Mouse (Mus musculus): Measurements from ENCODE around the gene Mdk.

The Mdk gene

DNA sequence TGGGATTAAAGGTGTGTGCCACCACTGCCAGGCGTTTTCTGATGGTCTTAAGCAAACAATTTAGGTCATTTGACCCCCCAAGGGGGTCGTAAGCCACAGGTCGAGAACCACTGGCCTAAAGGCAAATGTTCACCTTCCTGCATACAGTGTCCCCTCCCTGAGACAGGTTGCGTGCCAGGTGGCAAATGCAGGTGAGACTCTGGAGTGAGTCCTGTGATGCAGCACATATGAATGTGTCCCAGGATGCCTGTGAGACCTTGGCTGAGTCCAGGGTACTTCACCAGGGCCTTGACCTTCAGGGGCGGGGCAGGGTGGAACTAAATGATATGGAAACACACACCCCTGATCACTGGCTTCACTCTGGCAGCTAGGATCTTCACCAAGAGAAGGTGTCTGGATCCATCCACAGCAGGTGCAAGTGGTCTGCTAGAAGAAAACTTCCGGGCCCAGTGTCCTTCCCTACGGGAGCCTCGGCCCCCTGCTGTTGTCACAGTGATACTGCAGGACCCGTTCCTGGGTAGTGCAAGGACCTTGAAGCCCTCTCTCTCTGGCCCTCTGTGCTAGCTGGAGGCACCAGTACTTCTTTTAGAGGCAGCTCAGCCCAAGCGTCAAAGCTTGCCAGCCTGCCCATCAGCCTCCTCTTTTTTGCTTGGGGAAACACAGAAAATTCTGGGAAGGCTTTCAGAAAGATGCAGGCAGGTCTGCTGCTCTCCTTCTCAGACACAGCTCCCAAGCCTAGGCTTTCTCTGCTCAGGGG, 26.8 kb upstream of the Mdk start:
- peak; percentile 80 for DNase-seq (ENCODE audit: low read depth)

DNA sequence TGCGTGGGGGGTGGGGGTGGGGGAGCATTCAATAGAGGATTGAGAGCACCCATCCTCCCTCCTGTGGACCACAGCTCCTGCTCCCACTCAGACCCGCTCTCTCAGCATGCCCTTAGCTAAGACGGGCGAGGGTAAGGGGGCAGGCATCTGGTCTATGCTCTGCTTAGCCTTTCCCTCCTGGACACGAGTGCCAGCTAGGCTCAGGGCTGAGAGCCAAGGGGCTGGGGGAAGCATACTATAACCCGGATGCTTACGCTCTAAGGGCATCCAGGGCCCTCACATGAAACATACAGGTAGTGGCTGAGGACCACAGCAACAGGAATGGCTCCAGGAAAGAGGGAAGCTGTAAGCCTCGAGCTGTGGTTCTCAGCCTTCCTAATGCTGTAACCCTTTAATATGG, 26.0 kb upstream of the Mdk start:
- no peak for DNase-seq (ENCODE audit: low read depth)

DNA sequence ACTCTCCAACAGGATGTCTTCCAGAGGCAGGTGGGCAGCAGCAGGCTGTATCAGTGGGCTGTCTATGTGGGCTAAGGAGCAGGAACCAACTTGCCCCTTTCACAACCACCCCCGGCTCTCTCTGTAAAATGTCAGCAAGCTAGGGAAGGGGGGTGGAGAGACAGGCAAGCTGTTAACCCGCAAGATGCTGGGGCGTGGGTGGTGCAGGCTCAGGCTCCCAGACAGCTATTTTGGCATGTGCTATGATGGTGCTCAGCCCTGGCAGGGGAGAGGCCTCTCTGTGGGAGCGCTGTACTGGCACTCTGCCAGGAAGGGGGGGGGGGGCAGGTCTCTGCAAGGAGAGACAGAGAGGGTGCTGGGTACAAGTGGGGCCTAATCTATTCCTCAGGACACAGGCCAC, 25.0 kb upstream of the Mdk start:
- DNase-seq (ENCODE audit: low read depth): peak; percentile 85

DNA sequence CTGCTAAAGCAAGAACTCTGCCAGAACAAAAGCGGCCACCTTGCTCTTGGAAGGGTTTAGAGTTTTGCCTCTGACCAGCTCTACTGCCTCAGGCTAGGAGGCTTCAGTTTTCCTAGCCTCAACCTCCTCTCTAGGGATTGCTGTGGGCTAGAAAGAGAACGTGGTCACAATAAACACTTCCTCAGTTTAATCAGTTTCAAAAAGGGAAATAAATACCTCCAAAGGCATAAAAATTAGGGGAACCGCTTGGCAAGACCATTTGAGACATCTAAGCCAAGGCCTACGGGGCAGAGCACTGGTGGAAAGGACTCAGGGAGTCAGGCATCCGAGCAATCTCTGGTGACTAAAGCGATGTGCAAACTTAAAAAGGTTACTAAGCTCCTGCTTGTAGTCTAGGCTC, 23.8 kb upstream of the Mdk start:
- DNase-seq (ENCODE audit: low read depth): no peak

DNA sequence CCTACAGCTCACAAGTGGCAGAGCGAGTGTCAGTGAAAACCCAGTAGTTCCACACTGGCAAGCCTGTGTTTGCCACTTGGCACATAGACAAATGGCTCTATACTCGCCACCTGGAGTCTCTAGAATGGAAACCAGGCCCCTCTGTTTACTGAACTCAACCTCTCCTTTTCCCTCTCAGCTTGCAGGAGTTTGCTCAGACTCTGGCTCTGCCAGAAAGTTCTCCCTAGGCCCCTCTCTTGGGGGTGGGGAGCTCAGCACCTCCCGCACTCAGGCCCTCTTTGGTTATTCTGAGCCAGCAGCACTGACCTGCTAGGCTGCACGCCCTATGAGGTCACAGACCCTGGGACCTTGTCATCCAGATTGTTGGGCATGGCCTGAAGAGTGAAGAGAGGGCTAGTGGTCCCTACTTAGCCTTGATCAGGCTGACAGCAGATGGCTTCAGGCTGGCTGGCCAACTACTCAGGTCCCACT, 23.1 kb upstream of the Mdk start:
- no peak for DNase-seq (ENCODE audit: low read depth)

DNA sequence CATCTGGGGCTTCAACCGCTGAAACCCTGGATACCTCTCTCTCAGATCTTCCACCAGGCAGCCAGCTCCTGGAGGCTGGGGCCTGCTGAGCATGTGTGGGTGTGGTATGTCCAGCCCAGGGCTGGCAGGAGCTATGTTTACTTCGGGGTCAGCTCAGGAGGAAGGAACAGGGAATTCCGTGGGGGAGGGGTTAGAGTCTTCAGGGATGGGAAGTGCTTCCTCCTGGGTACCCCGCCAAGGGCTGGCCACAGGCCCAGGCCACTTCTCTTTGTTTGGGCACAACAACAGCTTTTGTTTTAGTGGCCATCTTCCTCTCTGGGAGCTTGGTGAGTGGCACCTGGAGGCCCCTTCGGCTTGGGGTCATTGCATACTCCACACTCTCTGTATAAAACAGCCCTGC, 21.7 kb upstream of the Mdk start:
- DNase-seq (ENCODE audit: low read depth): no peak

DNA sequence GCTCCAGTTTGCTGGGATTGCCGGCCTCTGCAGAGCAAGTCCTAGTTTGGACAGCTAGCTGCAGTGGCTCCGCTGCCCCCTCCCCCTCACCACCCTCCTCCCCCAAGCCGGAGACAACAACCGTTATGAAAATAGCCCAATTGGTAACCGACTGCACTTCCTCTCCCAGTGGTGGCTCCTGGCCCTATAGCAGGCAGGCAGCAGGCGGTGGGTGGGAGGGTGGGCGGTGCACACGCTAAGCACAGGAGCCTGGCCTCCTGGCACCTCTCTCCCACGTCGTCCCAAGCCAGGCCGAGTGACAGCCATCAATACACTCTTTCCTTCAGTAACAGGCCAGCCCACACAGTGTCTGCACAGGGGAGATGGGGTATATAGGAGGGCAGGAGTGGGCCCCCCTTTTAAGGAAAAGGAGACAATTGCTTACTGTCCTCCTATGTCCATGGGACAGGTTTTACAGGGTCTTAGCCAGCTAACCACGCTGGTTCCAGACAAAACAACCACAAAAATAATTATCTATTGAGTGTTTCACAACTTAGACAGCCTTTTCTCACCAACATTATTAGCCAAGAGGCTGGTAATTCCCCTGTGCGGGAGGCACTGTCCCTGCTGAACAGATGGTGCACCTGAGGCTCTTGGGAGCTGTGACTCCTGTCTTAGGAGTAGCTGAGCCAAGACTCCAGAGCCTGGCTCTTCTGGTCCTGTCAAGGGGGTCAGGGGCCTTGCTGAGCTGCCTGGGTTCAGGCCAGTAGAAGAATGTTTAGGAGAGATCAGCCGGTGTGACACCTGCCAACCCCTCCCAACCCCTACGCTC, 18.4 kb upstream of the Mdk start:
- peak; percentile 83 for DNase-seq (ENCODE audit: low read depth)

DNA sequence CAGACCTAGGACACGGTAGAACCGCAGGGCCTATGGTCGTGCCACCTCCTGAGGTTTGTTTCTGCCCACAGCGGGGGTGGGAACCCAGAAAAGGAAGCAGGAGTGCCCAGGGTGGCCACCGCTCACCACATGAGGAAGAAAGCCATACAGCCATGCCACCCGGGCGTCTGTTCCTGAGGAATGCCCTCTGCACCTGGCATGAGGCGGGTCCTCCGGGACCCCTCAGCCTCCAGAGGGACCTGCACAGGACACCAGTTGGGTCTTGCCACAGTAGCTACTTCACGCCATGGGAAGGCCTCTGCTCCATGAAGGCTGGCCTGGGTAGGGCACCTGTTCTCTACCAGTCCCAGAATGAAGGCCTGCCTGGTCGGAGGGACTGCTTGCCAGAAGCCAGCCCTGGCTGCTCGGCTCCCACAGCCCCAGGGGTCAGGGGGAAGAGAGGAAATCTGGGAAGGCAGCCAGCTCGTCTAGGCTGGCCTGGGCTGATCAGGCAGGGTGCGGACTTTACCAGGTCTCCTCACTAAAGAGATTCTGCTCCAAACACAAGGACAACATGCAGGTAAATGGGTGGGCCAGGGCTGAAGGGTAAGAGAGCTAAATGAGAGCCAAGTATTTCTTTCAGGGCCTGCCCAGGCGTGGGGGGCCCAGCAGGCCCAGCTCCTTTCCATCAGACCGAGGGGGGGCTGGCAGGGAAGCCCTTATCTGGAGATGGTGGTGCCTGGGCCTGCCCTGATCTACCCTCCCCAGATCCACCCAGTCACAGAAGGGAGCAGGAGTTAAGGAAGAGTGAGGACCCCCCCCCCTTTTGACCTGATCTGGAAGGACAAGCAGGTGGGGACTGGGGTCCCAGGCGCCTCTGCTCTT, 17.5 kb upstream of the Mdk start:
- no peak for DNase-seq (ENCODE audit: low read depth)

DNA sequence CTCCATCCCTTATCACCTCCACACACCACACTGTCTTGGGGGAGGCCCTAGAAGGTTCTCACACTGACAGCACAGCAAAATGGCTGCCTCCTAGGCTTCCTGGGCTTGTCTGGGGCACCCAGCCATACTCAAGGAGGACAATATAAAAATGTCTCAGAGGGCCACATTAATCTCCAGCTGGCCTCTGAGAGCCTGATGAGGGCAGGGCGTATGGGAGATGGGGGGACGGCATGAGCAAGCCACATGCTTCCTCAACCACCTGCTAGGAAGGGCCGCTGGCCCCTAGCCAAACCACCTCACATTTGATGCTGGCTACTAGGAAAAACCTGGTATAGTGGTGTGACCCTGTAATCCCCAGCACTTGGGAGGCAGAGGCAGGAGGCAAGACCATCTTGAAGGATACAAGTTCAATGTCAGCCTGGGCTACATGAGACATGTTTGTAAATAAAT, 16.7 kb upstream of the Mdk start:
- no peak for DNase-seq (ENCODE audit: low read depth)

DNA sequence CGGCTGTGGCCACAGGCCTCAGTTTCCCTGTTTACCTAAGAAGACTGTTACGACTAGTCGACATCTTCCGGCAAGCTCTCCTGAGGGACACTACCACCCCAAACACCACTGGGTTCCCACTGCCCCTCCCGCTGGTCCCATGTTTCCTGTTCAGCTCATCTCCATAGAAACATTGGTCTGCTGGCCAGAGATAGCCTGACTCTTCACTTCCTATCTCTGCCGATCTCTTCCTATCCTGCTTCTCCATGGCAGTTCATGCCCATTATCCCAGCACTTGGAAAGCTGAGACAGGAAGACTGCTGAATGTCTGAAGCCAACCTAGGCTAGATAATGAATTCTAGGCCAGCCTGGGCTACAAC, 16.0 kb upstream of the Mdk start:
- no peak for DNase-seq (ENCODE audit: low read depth)

DNA sequence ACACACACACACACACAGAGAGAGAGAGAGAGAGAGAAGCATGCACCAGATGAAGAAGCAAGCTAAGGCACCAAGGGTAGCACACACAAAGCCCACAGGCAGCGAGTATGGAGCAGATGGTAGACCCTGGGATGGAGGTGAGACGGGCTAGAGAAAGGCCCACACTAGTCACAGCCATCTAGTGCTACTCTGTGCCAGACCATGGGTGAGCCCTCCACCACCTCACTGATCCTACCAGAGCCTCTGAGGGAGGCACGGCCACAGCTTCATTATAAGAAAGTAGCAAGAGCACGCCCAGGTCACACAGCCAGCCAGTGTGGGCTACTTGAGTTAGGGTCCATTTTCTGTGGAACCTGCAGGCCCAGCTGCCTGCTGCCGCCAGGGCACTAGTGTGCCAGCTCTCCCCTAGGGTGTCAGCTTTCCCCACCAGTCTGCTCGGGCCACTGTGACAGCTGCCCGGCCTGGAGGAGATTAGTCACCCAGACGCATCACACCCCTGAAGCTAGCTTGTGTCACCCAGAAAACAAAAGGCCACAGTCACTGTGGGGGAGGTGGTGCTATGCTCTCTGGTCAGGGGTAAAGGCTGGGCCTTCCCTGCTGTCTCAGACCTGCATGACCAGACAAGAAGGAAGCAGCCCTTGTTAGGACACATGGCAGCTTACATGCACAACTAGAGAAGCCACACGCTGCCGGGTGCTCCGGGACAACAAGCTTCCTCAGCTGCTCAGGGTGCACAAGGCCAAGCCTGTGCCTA, 15.5 kb upstream of the Mdk start:
- DNase-seq (ENCODE audit: low read depth): peak; percentile 43

DNA sequence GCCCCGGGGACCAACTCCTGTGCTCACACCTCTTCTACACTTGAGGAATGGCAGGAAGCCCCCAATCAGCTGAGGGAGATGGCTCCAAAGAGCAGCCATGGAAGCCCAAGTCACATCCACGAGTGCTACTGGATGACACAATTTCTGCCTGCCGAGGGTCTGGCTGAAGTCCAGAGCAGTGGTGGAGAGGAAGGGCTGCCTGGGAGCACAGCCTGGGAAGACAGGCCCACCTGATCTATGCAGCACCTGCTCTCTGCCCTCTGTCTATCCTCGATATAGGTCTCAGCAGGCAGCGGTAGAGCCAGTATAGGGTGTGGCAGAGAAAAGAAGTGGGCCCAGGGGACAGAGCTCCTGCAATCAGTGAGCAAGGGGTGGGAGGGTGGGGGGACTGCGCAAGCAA, 14.7 kb upstream of the Mdk start:
- no peak for DNase-seq (ENCODE audit: low read depth)

DNA sequence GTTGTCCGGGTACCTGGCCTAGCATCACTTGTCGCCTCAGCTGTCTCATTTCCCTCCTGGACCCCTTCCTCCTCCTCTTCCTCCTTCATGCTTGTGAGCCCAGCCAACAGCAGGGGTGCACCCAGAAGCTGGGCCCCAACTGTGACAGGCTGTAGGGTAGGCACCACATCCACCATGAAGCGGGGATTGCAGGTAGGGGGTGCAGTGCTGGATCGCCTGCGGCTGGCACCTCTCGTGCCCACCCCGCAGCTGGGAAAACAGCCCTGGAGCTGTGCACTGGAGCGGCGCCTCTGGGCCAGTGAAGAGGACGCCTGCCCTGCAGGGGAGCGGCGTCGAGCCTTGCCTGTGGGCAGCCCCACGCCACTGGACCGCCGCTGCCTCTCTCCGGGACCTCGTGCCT, 13.4 kb upstream of the Mdk start, which contains the start of gene Gm9821:
Gene Gm9821 (plus strand): TSS at position 221 of the 400 bp plus-strand sequence.
- DNase-seq (ENCODE audit: low read depth): no peak

DNA sequence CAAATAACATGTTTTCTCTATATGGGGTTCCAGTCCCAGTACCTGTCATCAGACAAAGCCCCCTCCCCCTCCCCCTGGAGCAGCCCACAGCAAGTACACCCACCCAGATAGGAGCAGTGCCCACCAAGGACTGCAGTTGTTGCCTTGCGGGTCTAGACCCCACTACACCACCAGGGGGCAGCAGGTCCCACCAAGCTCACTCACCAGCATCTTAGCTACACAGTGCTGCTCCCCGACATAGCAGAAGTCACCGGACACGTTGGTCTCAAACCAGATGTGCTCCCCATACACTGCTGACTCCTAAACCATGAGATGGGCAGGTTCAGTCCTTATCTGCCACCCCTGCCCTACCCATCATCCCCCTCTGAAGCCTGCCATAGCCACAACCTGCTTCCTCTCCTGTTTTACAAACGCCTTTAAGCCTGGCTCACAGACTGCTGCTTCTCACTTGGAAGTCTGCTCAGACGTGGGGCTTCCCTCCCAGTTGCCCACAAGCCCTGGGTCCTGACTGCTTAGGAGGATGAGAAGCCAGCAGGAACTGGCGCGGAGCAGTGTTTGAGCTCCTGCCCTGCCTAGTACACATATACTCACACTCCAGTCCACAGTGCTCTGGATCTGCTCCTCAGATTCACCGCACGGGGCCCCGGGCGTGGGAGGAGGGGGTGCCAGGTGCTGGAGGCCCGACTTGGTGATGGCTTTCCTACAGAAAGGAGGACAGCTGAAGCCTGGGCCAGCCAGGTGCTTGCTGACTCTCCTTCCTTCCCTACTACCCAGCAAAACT, 12.3 kb upstream of the Mdk start:
- DNase-seq (ENCODE audit: low read depth): peak; percentile 87

DNA sequence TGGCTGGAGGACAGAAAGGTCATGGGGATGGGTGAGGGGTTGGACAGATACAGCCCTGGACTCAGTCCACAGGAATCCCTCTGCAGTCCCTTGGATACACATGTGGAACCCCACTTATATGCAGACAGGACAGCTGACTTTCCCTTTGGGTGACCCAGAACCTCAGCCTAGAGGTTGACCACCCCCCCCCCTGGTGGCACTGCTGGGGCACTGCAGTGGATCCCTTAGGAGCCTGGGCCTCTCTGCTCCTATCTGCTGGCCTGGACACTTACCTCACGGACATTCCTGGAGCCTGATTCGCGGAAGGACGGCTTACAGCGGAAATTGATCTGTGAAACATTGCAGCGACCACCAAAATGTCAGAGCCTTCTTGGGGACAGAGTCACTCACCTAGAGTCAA, 10.3 kb upstream of the Mdk start:
- peak; percentile 47 for DNase-seq (ENCODE audit: low read depth)

DNA sequence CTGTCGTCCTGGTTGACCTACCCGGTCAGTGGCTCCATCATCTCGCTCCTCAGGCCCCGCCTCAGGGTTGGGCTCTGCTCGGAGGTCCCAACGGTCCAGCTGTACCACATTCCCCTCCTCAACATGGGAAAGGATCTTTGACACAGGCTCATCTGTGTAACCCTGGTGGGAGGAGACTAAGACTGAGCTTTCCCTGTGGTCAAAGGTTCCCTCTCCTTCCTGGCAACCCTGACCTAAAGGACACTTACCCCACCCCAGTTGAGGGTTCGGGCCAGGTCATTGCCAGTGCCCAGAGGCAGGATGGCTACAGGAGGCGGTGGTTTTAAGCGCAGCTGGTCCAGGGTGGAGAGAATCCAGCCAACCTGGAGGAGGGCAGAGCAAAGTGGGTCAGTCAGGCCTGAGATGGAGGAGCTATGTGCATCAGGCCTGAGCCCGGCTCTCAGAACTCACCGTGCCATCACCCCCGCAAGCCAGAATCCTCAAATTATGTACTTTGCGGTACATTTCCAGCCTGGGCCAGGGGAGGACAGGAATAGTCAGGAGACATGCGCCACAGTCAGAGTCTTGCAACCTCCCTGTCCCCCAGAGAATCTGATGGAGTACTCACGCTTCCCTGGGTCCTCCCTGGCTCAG, 7.3 kb upstream of the Mdk start:
- DNase-seq (ENCODE audit: low read depth): no peak

DNA sequence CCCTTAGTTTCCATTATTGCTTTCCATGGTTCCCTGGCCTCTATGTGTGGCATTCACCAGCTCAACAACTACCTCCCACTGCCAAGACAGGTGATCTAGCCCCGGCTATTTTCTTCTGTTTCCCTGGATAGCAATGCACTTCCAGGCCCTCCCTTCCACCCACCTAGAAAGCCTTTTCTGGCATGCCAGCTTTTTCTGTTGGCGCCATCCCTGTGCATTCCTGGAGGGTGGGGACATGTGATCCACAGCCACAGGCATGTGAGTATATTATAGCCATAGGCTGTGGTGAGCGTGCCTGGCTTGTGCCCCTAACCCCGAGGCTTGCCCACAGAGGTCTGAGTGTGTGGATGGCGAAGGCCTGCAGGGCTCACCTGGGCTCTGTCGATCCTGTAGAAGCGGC, 4.1 kb upstream of the Mdk start:
- no peak for DNase-seq (ENCODE audit: low read depth)

DNA sequence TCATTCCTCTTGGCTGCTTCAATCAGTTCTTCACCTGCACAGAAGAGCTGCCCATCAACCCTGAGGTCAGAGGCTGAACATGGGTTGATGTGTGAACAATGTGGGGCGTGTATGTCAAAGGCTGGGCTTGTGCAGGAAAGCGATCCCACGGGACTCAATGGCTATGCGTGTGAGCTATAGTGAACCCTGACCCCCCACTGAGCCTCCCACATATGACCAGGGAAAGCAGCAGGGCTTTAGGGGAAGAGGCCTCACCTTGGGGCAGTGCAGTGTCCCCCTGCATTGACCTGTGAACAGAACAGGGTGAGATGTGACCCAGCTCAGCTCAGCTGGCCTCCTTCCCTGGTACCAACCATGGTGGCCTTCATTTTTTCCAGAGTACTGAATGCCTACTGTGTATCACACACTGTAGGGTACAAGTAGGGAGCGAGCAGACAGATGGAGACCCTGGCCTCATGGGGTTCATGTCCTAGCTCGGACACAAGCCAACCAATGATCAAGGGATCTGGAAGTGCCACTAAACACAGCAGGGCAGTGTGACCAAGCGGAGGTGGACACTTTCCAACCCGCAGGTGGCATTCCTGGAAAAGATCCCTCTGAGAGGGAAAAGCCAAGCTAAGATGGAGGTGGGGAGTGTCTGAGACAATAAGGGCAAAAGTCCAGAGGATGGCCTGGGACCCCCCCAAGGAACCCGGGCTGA, 2.9 kb upstream of the Mdk start:
- DNase-seq (ENCODE audit: low read depth): no peak

DNA sequence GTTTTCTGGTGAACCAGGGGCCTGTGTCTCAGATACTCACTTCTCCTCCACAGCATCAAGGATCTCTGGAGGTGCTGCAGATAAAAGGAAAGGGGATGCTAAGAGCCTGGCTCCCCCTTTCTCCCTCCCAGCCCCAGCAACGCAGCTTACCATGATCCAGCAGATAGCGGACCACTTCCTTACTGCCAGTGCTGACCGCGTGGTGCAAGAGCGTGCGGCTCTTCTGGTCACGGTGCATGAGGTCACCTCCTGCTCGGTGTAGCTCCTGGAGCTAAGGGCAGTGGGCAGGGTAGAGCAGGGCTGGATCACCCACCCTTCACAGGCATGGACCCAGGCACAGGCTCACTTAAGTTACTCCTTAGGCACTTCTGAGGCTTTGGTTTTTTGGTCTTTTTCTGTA, 1.9 kb upstream of the Mdk start:
- no peak for DNase-seq (ENCODE audit: low read depth)

DNA sequence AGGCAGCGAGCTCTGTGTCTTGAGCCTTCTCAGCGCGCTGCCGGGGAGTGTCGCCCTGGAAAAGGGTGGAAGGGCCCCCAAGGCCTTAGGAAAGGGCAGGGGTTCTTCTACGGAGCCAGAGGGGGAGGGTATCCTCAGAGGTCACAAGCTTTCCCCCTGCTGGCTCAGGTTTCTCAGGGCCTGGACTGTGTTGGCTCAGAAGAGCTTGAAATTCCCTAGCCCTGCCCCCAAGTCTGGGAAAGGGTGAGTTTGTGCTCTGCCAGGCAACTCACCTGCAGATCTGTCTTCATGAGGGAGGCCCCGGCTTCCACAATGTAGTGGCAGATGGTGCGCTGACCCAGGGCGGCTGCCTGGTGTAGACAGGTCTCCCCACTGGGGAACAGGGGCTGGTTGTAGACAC, 1.4 kb upstream of the Mdk start:
- DNase-seq (ENCODE audit: low read depth): no peak

Data from induced T-regulatory cell, adult 2 months (primary cell).